Mouse (Mus musculus): ENCODE measurements around the gene Gm28168.
"Not testable (repeated sequence)": the region's sequence is repeated elsewhere in the genome, so short reads cannot be mapped to it uniquely, and the experiment has no call there.

Gm28168 gene

GRCm38 (mm10) chr1:117927715-117928114 is at the start of gene Gm28168:
Gm28168 (plus strand) TSS chr1:117928015.
- not testable (repeated sequence) for DNase-seq (ENCODE audit: low spot score in 2 of 2)

- no peak for DNase-seq (ENCODE audit: low spot score in 2 of 2)
Observed at GRCm38 (mm10) chr1:117965639-117966038, 37.8 kb downstream of the Gm28168 start, which contains the start of gene Gm7145. Gm7145 (plus strand) TSS chr1:117965939.
